ENCODE assay signal across 9 mouse cellular contexts in genomic region chr8:94836456-94837240, GRCm38 (mm10). TPM values are rescaled to one million over a fixed set of nuclear protein-coding genes. Genes with fewer than 3 reads are reported as not detected.
DNase-seq lines count a peak whose midpoint lies in the region; ATAC-seq and TF ChIP-seq lines count a peak whose summit lies in the region.
"Had no signal": no experiment of that assay in that cellular context is flagged by ENCODE, and none has a peak within 500 bp of the region (broad histone marks: within the 10 kb centered on the region; RNA-seq: fewer than 3 reads in every experiment).

No protein-coding gene starts in this region.

- no peaks in the 10 kb centered on the region for H3K27me3 ChIP-seq in kidney, postnatal 0 days (ENCODE audit: insufficient read depth, low read length)
- H3K27me3 ChIP-seq in limb, embryonic 11.5 days (ENCODE audit: control insufficient read depth, insufficient read depth, low read length), result no peaks in the 10 kb centered on the region
- no peaks in the 10 kb centered on the region for H3K27me3 ChIP-seq in neural tube, embryonic 15.5 days (replicated peaks)

- peaks cover 6% of the 10 kb centered on the region; the same call in 1 of the 2 replicates for H3K36me3 ChIP-seq in kidney, postnatal 0 days (ENCODE audit: insufficient read depth, low read length)
- peaks cover 3% of the 10 kb centered on the region for H3K36me3 ChIP-seq in limb, embryonic 11.5 days (ENCODE audit: control insufficient read depth, insufficient read depth, low read length)
- peaks cover 2% of the 10 kb centered on the region for H3K36me3 ChIP-seq in neural tube, embryonic 15.5 days

- H3K9ac ChIP-seq in kidney, postnatal 0 days (ENCODE audit: low read depth, low read length), result peak overlapping the region; percentile 94; the same call in 1 of the 2 replicates
- no peak overlapping the region for H3K9ac ChIP-seq in limb, embryonic 11.5 days (ENCODE audit: low read length)
- peak overlapping the region; percentile 86; the same call in 1 of the 2 replicates for H3K9ac ChIP-seq in neural tube, embryonic 15.5 days (replicated peaks)

- no peak for DNase-seq in kidney, postnatal 0 days (ENCODE audit: low spot score)
- no peak for DNase-seq in kidney, adult 11 months
- DNase-seq in limb, embryonic 11.5 days (ENCODE audit: low spot score), result no peak
- DNase-seq in thymus, postnatal 10 days (ENCODE audit: low spot score in 2 of 2), result no peak
- DNase-seq in spleen, postnatal 14 days (ENCODE audit: low spot score in 2 of 2), result no peak
- no peak for DNase-seq in frontal cortex, postnatal 14 days (ENCODE audit: low spot score in 2 of 2)
- DNase-seq: thymus, postnatal 14 days had no signal

- peak overlapping the region; percentile 92 for H3K4me2 ChIP-seq in kidney, postnatal 0 days (ENCODE audit: low read length)
- peak overlapping the region; percentile 76 for H3K4me2 ChIP-seq in limb, embryonic 11.5 days (ENCODE audit: low read depth, severe bottlenecking)
- peak overlapping the region; percentile 87 for H3K4me2 ChIP-seq in neural tube, embryonic 15.5 days

- no peaks in the 10 kb centered on the region for H3K9me3 ChIP-seq in kidney, postnatal 0 days (replicated peaks; ENCODE audit: low read length)
- no peaks in the 10 kb centered on the region for H3K9me3 ChIP-seq in limb, embryonic 11.5 days (ENCODE audit: control insufficient read depth, low read length)
- no peaks in the 10 kb centered on the region for H3K9me3 ChIP-seq in neural tube, embryonic 15.5 days (replicated peaks)

- no peak for TF ChIP-seq CTCF in kidney, postnatal 0 days (IDR thresholded peaks at IDR 0.05; ENCODE audit: low read depth)
- no peak for TF ChIP-seq CTCF in embryonic fibroblast, embryonic 13.5 days (IDR thresholded peaks at IDR 0.05; ENCODE audit: borderline replicate concordance, insufficient read depth, low read length)

- peaks cover 8% of the 10 kb centered on the region; the same call in 1 of the 2 replicates for H3K4me1 ChIP-seq in kidney, postnatal 0 days (replicated peaks; ENCODE audit: insufficient read depth, low read length)
- H3K4me1 ChIP-seq in embryonic fibroblast, embryonic 13.5 days (ENCODE audit: control insufficient read depth, insufficient read depth, low read length), result peaks cover 7% of the 10 kb centered on the region
- peaks cover 5% of the 10 kb centered on the region; the same call in 1 of the 2 replicates for H3K4me1 ChIP-seq in limb, embryonic 11.5 days (ENCODE audit: control insufficient read depth, insufficient read depth, low read length)
- peaks cover 27% of the 10 kb centered on the region for H3K4me1 ChIP-seq in neural tube, embryonic 15.5 days

- no peak for TF ChIP-seq POLR2A in embryonic fibroblast, embryonic 13.5 days (IDR thresholded peaks at IDR 0.05; ENCODE audit: low read depth, low read length)

- ATAC-seq in kidney, postnatal 0 days (replicated peaks; ENCODE audit: low FRiP score, low read depth), result no peak
- no peak for ATAC-seq in limb, embryonic 11.5 days (ENCODE audit: insufficient number of reproducible peaks, low FRiP score, low TSS enrichment, low read depth)
- ATAC-seq in neural tube, embryonic 15.5 days (ENCODE audit: low FRiP score), result no peak

- 44% methylated on average over 11 of the region's 11 CpGs for WGBS in kidney, postnatal 0 days
- 72% methylated on average over 11 of the region's 11 CpGs for WGBS in limb, embryonic 11.5 days
- 81% methylated on average over 11 of the region's 11 CpGs for WGBS in neural tube, embryonic 15.5 days

- H3K4me3 ChIP-seq in kidney, postnatal 0 days (replicated peaks; ENCODE audit: low read depth, low read length), result peak overlapping the region; percentile 89
- peak overlapping the region; percentile 89 for H3K4me3 ChIP-seq in embryonic fibroblast, embryonic 13.5 days (ENCODE audit: insufficient read depth, low read length)
- peak overlapping the region; percentile 92; the same call in 1 of the 2 replicates for H3K4me3 ChIP-seq in limb, embryonic 11.5 days (ENCODE audit: low read depth, low read length)
- H3K4me3 ChIP-seq in neural tube, embryonic 15.5 days (replicated peaks), result peak overlapping the region; percentile 86

- no peak overlapping the region for H3K27ac ChIP-seq in kidney, postnatal 0 days
- no peak overlapping the region for H3K27ac ChIP-seq in embryonic fibroblast, embryonic 13.5 days (ENCODE audit: insufficient read depth, low read length)
- no peak overlapping the region for H3K27ac ChIP-seq in limb, embryonic 11.5 days (replicated peaks; ENCODE audit: low read depth, low read length)
- no peak overlapping the region for H3K27ac ChIP-seq in neural tube, embryonic 15.5 days (replicated peaks)

RNA-seq across cellular contexts. Expression of gene Coq9, which starts 1.5 kb away (rescaled TPM):
- polyA plus RNA-seq in kidney, postnatal 0 days (2015; fragmentation: Nextera tagmentation; extraction: Ambion mirVana), result 101 and 108 TPM in 2 replicates
- polyA plus RNA-seq in embryonic fibroblast, embryonic 13.5 days (2011; ENCODE audit: insufficient read length, low read depth, missing spikeins), result 46.5 and 48.9 TPM in 2 replicates
- 63.5 and 64.0 TPM in 2 replicates for polyA plus RNA-seq in limb, embryonic 11.5 days (2014; fragmentation: Nextera tagmentation; extraction: Ambion mirVana)
- polyA plus RNA-seq in neural tube, embryonic 15.5 days (2015; fragmentation: Nextera tagmentation; extraction: Ambion mirVana), result 61.4 and 66.6 TPM in 2 replicates

RNA-seq across cellular contexts. Expression of gene Ciapin1, which starts 1.5 kb away (rescaled TPM):
- polyA plus RNA-seq in kidney, postnatal 0 days (2015; fragmentation: Nextera tagmentation; extraction: Ambion mirVana), result 112 and 129 TPM in 2 replicates
- 27.6 and 35.3 TPM in 2 replicates for polyA plus RNA-seq in embryonic fibroblast, embryonic 13.5 days (2011; ENCODE audit: insufficient read length, low read depth, missing spikeins)
- polyA plus RNA-seq in limb, embryonic 11.5 days (2014; fragmentation: Nextera tagmentation; extraction: Ambion mirVana), result 129 and 131 TPM in 2 replicates
- polyA plus RNA-seq in neural tube, embryonic 15.5 days (2015; fragmentation: Nextera tagmentation; extraction: Ambion mirVana), result 177 and 195 TPM in 2 replicates

RNA-seq across cellular contexts. Expression of gene Polr2c, which starts 20.6 kb away (rescaled TPM):
- 129 and 132 TPM in 2 replicates for polyA plus RNA-seq in kidney, postnatal 0 days (2015; fragmentation: Nextera tagmentation; extraction: Ambion mirVana)
- polyA plus RNA-seq in embryonic fibroblast, embryonic 13.5 days (2011; ENCODE audit: insufficient read length, low read depth, missing spikeins), result 84.6 and 92.0 TPM in 2 replicates
- polyA plus RNA-seq in limb, embryonic 11.5 days (2014; fragmentation: Nextera tagmentation; extraction: Ambion mirVana), result 178 and 189 TPM in 2 replicates
- polyA plus RNA-seq in neural tube, embryonic 15.5 days (2015; fragmentation: Nextera tagmentation; extraction: Ambion mirVana), result 117 and 122 TPM in 2 replicates

RNA-seq across cellular contexts. Expression of gene Ccl17, which starts 26.4 kb away (rescaled TPM):
- 0.69 and 1.2 TPM in 2 replicates for polyA plus RNA-seq in kidney, postnatal 0 days (2015; fragmentation: Nextera tagmentation; extraction: Ambion mirVana)
- not detected in 2 replicates for polyA plus RNA-seq in embryonic fibroblast, embryonic 13.5 days (2011; ENCODE audit: insufficient read length, low read depth, missing spikeins)
- polyA plus RNA-seq in limb, embryonic 11.5 days (2014; fragmentation: Nextera tagmentation; extraction: Ambion mirVana), result not detected in 2 replicates
- polyA plus RNA-seq in neural tube, embryonic 15.5 days (2015; fragmentation: Nextera tagmentation; extraction: Ambion mirVana), result 0.92 and 1.1 TPM in 2 replicates

RNA-seq across cellular contexts. Expression of gene Dok4, which starts 39.5 kb away (rescaled TPM):
- 25.2 TPM in 2 replicates for polyA plus RNA-seq in kidney, postnatal 0 days (2015; fragmentation: Nextera tagmentation; extraction: Ambion mirVana)
- 8.7 and 9.3 TPM in 2 replicates for polyA plus RNA-seq in embryonic fibroblast, embryonic 13.5 days (2011; ENCODE audit: insufficient read length, low read depth, missing spikeins)
- polyA plus RNA-seq in limb, embryonic 11.5 days (2014; fragmentation: Nextera tagmentation; extraction: Ambion mirVana), result 14.6 and 16.4 TPM in 2 replicates
- polyA plus RNA-seq in neural tube, embryonic 15.5 days (2015; fragmentation: Nextera tagmentation; extraction: Ambion mirVana), result 100 and 116 TPM in 2 replicates
